Mouse (Mus musculus) heart, postnatal 0 days (tissue): ENCODE measurements around the gene Plscr1. TPM values are rescaled to one million over a fixed set of nuclear protein-coding genes. Genes with fewer than 3 reads are reported as not detected.

ENCODE experiments used
- ATAC-seq: fragments of 200-750 bp; cut with Nextera tagmentation; 2 replicates; pipeline ENCODE4 v1.8.0; 2017; ENCODE audit warnings: low read depth, moderate number of reproducible peaks, moderate library complexity; ENCODE audit not compliant: insufficient read depth
- DNase-seq: peaks from one replicate; pipeline ENCODE4 v3.0.0-alpha.2; 2016; ENCODE audit warnings: low spot score
- H3K27ac ChIP-seq: fragments of 300-500 bp; sonication (generic); 2 replicates; pipeline ENCODE4 v1.5.1; 2014; ENCODE audit warnings: low read depth, mild to moderate bottlenecking
- H3K27me3 ChIP-seq: fragments of 300-500 bp; sonication (generic); 2 replicates; pipeline ENCODE4 v1.6.1; 2014; ENCODE audit warnings: low read length, mixed read lengths; ENCODE audit not compliant: control insufficient read depth, insufficient read depth
- H3K36me3 ChIP-seq: fragments of 300-500 bp; sonication (generic); replicated peaks from 2 replicates; pipeline ENCODE4 v1.6.1; 2014; ENCODE audit warnings: low read length, mixed read lengths; ENCODE audit not compliant: control insufficient read depth, insufficient read depth
- H3K4me1 ChIP-seq: fragments of 300-500 bp; sonication (generic); 2 replicates; pipeline ENCODE4 v1.6.1; 2014; ENCODE audit warnings: antibody characterized with exemption; ENCODE audit not compliant: control insufficient read depth, insufficient read depth
- H3K4me2 ChIP-seq: fragments of 300-500 bp; sonication (generic); 2 replicates; pipeline ENCODE4 v1.6.1; 2014; ENCODE audit warnings: low read depth, mild to moderate bottlenecking, low read length, moderate library complexity
- H3K4me3 ChIP-seq: fragments of 300-500 bp; sonication (generic); 2 replicates; pipeline ENCODE4 v1.5.1; 2014; ENCODE audit warnings: low read depth, low read length
- H3K9ac ChIP-seq: fragments of 300-500 bp; sonication (generic); replicated peaks from 2 replicates; pipeline ENCODE4 v1.6.1; 2014; ENCODE audit warnings: low read depth, low read length, mixed read lengths
- H3K9me3 ChIP-seq: fragments of 300-500 bp; sonication (generic); replicated peaks from 2 replicates; pipeline ENCODE4 v1.6.1; 2016; ENCODE audit warnings: low read length; ENCODE audit not compliant: control insufficient read depth
- CTCF ChIP-seq: IDR thresholded peaks from 2 replicates; pipeline ENCODE4 v1.5.1; 2016; ENCODE audit warnings: antibody characterized with exemption, control low read depth, low read depth
- EP300 ChIP-seq: IDR thresholded peaks from 2 replicates; pipeline ENCODE4 v1.6.1; 2016; ENCODE audit warnings: antibody characterized with exemption, low read depth
- WGBS: fragments of 180-500 bp; shearing (Covaris S2); extraction: QIAGEN DNeasy Blood & Tissue Kit; methylation state at CpG from one replicate; pipeline ENCODE4 v1.1.7; 2014; 5-methylcytosine and 5-hydroxymethylcytosine counted together
- polyA plus RNA-seq: library from polyadenylated mRNA; unstranded; fragments of >200 nt; fragmentation: Nextera tagmentation; extraction: Ambion mirVana; gene quantifications from 2 replicates; pipeline ENCODE4 v1.2.1, GENCODE M21; 2015
- total RNA-seq: library from RNA; depleted of rRNA; stranded (reverse); fragments of >200 nt; gene quantifications from 2 replicates; pipeline ENCODE4 v1.2.3, GENCODE M21; 2014; ENCODE audit warnings: low replicate concordance

Gene Plscr1
- total and polyA plus RNA-seq, 2 experiments from 2014 or later: 22.1 to 25.4 TPM

DNA sequence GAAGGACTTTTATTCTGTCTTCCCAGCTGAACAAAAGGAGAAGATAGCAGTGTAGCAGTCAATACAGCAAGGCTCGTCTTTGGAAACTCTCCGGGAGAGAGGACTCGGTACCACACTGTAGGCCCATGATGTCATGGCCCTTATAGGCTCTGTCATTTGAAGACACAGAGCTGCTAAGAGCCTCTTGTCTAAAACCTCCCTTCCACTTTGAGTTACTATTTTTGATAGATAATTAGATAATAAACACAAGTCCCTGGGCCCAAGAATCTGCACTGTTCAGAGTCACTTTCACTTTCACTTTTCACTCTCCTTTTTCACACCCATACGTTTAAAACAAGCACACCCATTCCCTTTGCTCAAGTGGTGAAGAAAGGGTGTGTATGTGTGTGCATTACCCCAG, 16.2 kb downstream of the Plscr1 start:
- Histone ChIP-seq H3K36me3 (peaks cover 22% of the 10 kb centered on the region), H3K4me3 (peak overlapping the region; percentile 21; the same call in 1 of the 2 replicates), H3K27ac (peak overlapping the region; percentile 17; the same call in 1 of the 2 replicates), H3K9ac (peak overlapping the region; percentile 37), H3K9me3 (no peaks in the 10 kb centered on the region), H3K27me3 (no peaks in the 10 kb centered on the region), H3K4me1 (no peaks in the 10 kb centered on the region), H3K4me2 (peak overlapping the region; percentile 52)
- ATAC-seq (peak; percentile 41; the same call in 1 of the 2 replicates), DNase-seq (no peak)
- TF ChIP-seq CTCF (no peak), EP300 (no peak)
- 51% methylated on average over 4 of the region's 4 CpGs for WGBS

DNA sequence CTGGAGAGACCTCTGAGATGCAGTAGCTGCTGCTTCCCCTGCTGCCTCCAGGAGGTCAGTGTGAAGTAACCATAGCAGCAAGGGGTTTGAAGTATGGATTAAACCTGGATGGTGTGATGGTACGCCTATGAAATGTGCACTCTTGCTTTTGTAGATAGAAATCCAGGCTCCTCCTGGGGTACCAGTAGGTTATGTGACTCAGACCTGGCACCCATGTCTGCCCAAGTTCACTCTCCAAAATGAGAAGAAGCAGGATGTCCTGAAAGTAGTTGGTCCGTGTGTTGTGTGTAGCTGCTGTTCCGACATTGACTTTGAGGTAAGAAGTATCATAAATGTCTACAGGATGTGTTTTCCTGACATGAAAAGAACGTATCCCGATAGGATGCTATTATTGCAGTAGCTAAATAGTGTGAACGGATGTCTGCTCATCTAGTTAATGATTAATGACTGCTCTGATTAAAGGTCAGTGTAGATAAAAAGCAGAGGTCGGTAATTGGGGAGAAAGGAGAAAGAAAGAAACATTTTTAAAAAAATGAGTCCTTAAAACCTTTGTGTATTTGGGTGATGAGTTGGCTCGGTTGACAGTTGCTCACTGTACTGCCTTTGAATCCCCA, 17.1 kb downstream of the Plscr1 start:
- no peaks in the 10 kb centered on the region for H3K27me3 ChIP-seq
- peaks cover 14% of the 10 kb centered on the region for H3K36me3 ChIP-seq
- no peak overlapping the region for H3K4me3 ChIP-seq
- no peak for ATAC-seq
- H3K9ac ChIP-seq: no peak overlapping the region
- no peaks in the 10 kb centered on the region for H3K4me1 ChIP-seq
- WGBS: 77% methylated on average over 8 of the region's 8 CpGs
- no peak for TF ChIP-seq CTCF
- TF ChIP-seq EP300: no peak
- no peaks in the 10 kb centered on the region for H3K9me3 ChIP-seq
- H3K27ac ChIP-seq: no peak overlapping the region
- no peak for DNase-seq
- H3K4me2 ChIP-seq: no peak overlapping the region

DNA sequence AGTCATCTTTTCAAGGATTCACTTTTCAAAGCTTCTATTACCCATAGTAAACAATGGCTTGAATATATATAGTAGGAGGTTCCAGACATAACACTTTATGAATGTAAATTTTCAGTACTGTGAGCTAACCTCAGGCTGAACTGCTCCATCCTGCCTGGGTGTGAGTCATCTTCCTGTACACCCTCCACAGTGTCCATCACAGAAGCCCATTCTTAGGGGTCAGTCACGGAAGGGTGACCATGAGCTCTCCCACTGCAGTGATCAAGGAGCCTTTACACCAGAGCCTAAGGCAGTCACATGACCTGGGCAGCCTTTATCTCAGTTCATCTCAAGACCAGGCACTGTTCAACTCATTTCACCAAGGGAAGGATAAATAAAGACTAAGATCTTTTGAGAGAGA, 18.2 kb downstream of the Plscr1 start:
- Histone ChIP-seq H3K9me3 (no peaks in the 10 kb centered on the region), H3K4me3 (no peak overlapping the region), H3K9ac (no peak overlapping the region), H3K36me3 (peaks cover 17% of the 10 kb centered on the region), H3K27me3 (no peaks in the 10 kb centered on the region), H3K4me2 (no peak overlapping the region), H3K27ac (no peak overlapping the region), H3K4me1 (no peaks in the 10 kb centered on the region)
- ATAC-seq (no peak; the same call in 1 of the 2 replicates), DNase-seq (no peak)
- TF ChIP-seq CTCF (no peak), EP300 (no peak)
- 75% methylated on average over 1 of the region's 1 CpGs for WGBS

DNA sequence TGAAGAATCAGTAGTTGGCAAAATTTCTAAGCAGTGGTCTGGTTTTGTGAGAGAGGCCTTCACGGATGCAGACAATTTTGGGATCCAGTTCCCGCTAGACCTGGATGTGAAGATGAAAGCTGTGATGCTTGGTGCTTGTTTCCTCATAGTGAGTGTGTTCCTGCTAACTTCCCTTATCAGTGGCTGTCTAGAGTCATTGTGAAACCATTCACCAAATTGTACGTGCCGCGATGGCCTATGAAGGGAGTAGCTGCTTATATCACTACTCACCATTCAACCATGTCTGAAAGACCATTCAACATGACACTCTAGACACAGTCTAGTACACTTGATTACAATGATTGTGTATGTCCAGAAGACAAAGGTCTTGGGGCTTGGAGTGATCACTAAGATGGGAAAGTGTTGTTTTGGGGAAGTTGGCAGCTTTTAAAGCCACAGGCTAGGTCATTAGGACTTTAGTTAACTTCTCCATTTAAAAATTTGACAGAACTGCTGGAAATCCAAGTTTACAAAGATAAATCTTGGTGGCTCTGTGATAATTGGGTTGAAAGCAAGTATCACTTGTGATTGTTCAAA, 20.4 kb downstream of the Plscr1 start:
- Histone ChIP-seq H3K27ac (no peak overlapping the region), H3K4me3 (no peak overlapping the region), H3K9me3 (no peaks in the 10 kb centered on the region), H3K36me3 (peaks cover 17% of the 10 kb centered on the region), H3K27me3 (no peaks in the 10 kb centered on the region), H3K9ac (no peak overlapping the region), H3K4me1 (0 out of 2 replicates have a peak, but pooled peaks cover 6% of the 10 kb centered on the region), H3K4me2 (no peak overlapping the region)
- WGBS: 79% methylated on average over 5 of the region's 5 CpGs
- TF ChIP-seq CTCF (no peak), EP300 (no peak)
- DNase-seq: no peak
- ATAC-seq: no peak

DNA sequence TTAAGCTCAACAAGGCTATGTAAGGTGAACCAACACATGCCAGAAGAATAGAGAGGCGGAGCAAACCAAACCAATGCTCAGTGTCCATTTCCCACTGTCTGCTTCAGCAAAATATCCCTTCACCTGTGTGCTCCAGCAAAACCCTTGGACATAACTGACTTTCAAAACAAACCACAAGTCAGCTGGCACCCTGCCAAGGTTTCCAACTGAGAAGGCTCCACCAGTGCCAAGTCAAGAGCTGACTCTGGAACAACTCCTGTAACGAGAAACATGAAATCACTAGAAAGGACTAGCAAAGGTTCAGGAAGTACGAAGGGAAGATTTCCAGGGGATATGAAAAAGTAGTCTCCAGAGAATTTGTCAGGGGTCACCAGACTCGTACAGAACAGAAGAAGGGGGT, 21.4 kb downstream of the Plscr1 start:
- H3K4me2 ChIP-seq: no peak overlapping the region
- H3K36me3 ChIP-seq: peaks cover 13% of the 10 kb centered on the region; the same call in 1 of the 2 replicates
- peaks cover 10% of the 10 kb centered on the region; the same call in 1 of the 2 replicates for H3K4me1 ChIP-seq
- H3K9me3 ChIP-seq: no peaks in the 10 kb centered on the region
- H3K27me3 ChIP-seq: no peaks in the 10 kb centered on the region
- H3K9ac ChIP-seq: no peak overlapping the region
- peak; percentile 65 for DNase-seq
- no peak for TF ChIP-seq CTCF
- no peak for TF ChIP-seq EP300
- ATAC-seq: 0 out of 2 replicates have a peak, but pooled peaks have one; percentile 21
- peak overlapping the region; percentile 52 for H3K27ac ChIP-seq
- H3K4me3 ChIP-seq: no peak overlapping the region
- 31% methylated on average over 4 of the region's 4 CpGs for WGBS

DNA sequence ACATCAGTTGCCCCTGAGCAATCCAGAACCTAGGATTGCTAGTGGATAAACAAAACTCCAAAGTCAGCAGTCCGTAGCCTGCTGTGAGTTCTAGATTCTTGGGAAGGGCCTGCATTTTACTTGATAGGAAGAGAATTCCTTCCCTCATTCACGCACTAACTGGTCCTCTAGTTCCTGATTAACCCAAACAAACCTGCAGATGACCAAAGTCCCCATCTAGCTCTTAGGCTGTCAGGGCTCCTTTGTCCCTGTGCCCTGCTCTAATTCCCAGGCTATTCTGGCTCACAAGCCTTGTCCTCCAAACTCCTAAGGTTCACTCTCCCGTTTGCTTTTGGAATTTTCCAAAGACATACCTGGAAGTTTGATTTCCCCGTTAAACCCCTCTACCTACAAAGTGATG, 23.1 kb downstream of the Plscr1 start:
- ATAC-seq (no peak), DNase-seq (no peak)
- 0 out of 2 replicates have a peak, but pooled peaks cover 6% of the 10 kb centered on the region for H3K36me3 ChIP-seq
- H3K4me2 ChIP-seq: no peak overlapping the region
- H3K9ac ChIP-seq: no peak overlapping the region
- no peaks in the 10 kb centered on the region for H3K27me3 ChIP-seq
- WGBS: 84% methylated on average over 4 of the region's 4 CpGs
- H3K4me3 ChIP-seq: no peak overlapping the region
- TF ChIP-seq EP300 (no peak), CTCF (no peak)
- no peaks in the 10 kb centered on the region for H3K9me3 ChIP-seq
- no peak overlapping the region for H3K27ac ChIP-seq
- peaks cover 11% of the 10 kb centered on the region; the same call in 1 of the 2 replicates for H3K4me1 ChIP-seq
